Mouse (Mus musculus): ENCODE results near the gene Satb2. TPM values are rescaled to one million over a fixed set of nuclear protein-coding genes. Genes with fewer than 3 reads are reported as not detected.

Gene Satb2
- polyA plus RNA-seq, 1 experiment from 2014 or later, result 13.1 TPM

- DNase-seq (ENCODE audit: low spot score), result no peak
- no peaks in the 10 kb centered on the region for H3K9me3 ChIP-seq (replicated peaks; ENCODE audit: control insufficient read depth, low read length)
- ATAC-seq (replicated peaks; ENCODE audit: insufficient number of reproducible peaks, low FRiP score, low TSS enrichment, low read depth), result no peak
- H3K4me1 ChIP-seq (ENCODE audit: control insufficient read depth, insufficient read depth, low read length), result no peaks in the 10 kb centered on the region
- H3K27me3 ChIP-seq (ENCODE audit: control insufficient read depth, insufficient read depth, low read length), result no peaks in the 10 kb centered on the region
- H3K9ac ChIP-seq (replicated peaks; ENCODE audit: low read length), result no peak overlapping the region
- no peak overlapping the region for H3K4me3 ChIP-seq (ENCODE audit: low read depth, low read length)
- no peaks in the 10 kb centered on the region; the same call in 1 of the 2 replicates for H3K36me3 ChIP-seq (replicated peaks; ENCODE audit: control insufficient read depth, insufficient read depth, low read depth, low read length)
- H3K27ac ChIP-seq (replicated peaks; ENCODE audit: low read depth, low read length), result no peak overlapping the region
- H3K4me2 ChIP-seq (ENCODE audit: low read depth, low read length), result no peak overlapping the region
Measured at GRCm38 (mm10) chr1:56887524-56887923, 90.9 kb downstream of the Satb2 start.

- no peaks in the 10 kb centered on the region for H3K9me3 ChIP-seq (replicated peaks; ENCODE audit: control insufficient read depth, low read length)
- H3K4me3 ChIP-seq (ENCODE audit: low read depth, low read length), result no peak overlapping the region
- H3K27ac ChIP-seq (replicated peaks; ENCODE audit: low read depth, low read length), result no peak overlapping the region
- H3K9ac ChIP-seq (replicated peaks; ENCODE audit: low read length), result no peak overlapping the region
- ATAC-seq (replicated peaks; ENCODE audit: insufficient number of reproducible peaks, low FRiP score, low TSS enrichment, low read depth) (no peak), DNase-seq (ENCODE audit: low spot score) (no peak)
- no peaks in the 10 kb centered on the region for H3K4me1 ChIP-seq (ENCODE audit: control insufficient read depth, insufficient read depth, low read length)
- no peaks in the 10 kb centered on the region for H3K36me3 ChIP-seq (replicated peaks; ENCODE audit: control insufficient read depth, insufficient read depth, low read depth, low read length)
- WGBS, result 93% methylated on average over 8 of the region's 8 CpGs
- H3K27me3 ChIP-seq (ENCODE audit: control insufficient read depth, insufficient read depth, low read length), result no peaks in the 10 kb centered on the region
- H3K4me2 ChIP-seq (ENCODE audit: low read depth, low read length), result no peak overlapping the region
Measured at GRCm38 (mm10) chr1:56871485-56871884, 107.0 kb downstream of the Satb2 start.

GRCm38 (mm10) chr1:56865246-56865645 lies 113.2 kb downstream of the Satb2 start:
- Histone ChIP-seq H3K27me3 (ENCODE audit: control insufficient read depth, insufficient read depth, low read length) (no peaks in the 10 kb centered on the region), H3K4me3 (ENCODE audit: low read depth, low read length) (no peak overlapping the region), H3K36me3 (replicated peaks; ENCODE audit: control insufficient read depth, insufficient read depth, low read depth, low read length) (no peaks in the 10 kb centered on the region), H3K4me1 (ENCODE audit: control insufficient read depth, insufficient read depth, low read length) (no peaks in the 10 kb centered on the region), H3K27ac (replicated peaks; ENCODE audit: low read depth, low read length) (no peak overlapping the region), H3K4me2 (ENCODE audit: low read depth, low read length) (no peak overlapping the region), H3K9me3 (replicated peaks; ENCODE audit: control insufficient read depth, low read length) (no peaks in the 10 kb centered on the region), H3K9ac (replicated peaks; ENCODE audit: low read length) (no peak overlapping the region)
- peak; percentile 53 for DNase-seq (ENCODE audit: low spot score)
- ATAC-seq (replicated peaks; ENCODE audit: insufficient number of reproducible peaks, low FRiP score, low TSS enrichment, low read depth), result no peak
- whole genome bisulfite sequencing, result 41% methylated on average over 1 of the region's 1 CpGs

GRCm38 (mm10) chr1:56862799-56863198 lies 115.7 kb downstream of the Satb2 start:
- DNase-seq (ENCODE audit: low spot score) (peak; percentile 35), ATAC-seq (replicated peaks; ENCODE audit: insufficient number of reproducible peaks, low FRiP score, low TSS enrichment, low read depth) (no peak)
- no peaks in the 10 kb centered on the region for H3K4me1 ChIP-seq (ENCODE audit: control insufficient read depth, insufficient read depth, low read length)
- H3K4me3 ChIP-seq (ENCODE audit: low read depth, low read length), result no peak overlapping the region
- H3K27ac ChIP-seq (replicated peaks; ENCODE audit: low read depth, low read length), result no peak overlapping the region
- no peak overlapping the region for H3K4me2 ChIP-seq (ENCODE audit: low read depth, low read length)
- H3K36me3 ChIP-seq (replicated peaks; ENCODE audit: control insufficient read depth, insufficient read depth, low read depth, low read length), result no peaks in the 10 kb centered on the region
- no peaks in the 10 kb centered on the region for H3K9me3 ChIP-seq (replicated peaks; ENCODE audit: control insufficient read depth, low read length)
- H3K27me3 ChIP-seq (ENCODE audit: control insufficient read depth, insufficient read depth, low read length), result no peaks in the 10 kb centered on the region
- no peak overlapping the region for H3K9ac ChIP-seq (replicated peaks; ENCODE audit: low read length)
- WGBS, result 51% methylated on average over 4 of the region's 4 CpGs

- Histone ChIP-seq H3K4me2 (ENCODE audit: low read depth, low read length) (no peak overlapping the region), H3K4me3 (ENCODE audit: low read depth, low read length) (no peak overlapping the region), H3K9ac (replicated peaks; ENCODE audit: low read length) (no peak overlapping the region), H3K27ac (replicated peaks; ENCODE audit: low read depth, low read length) (no peak overlapping the region), H3K36me3 (replicated peaks; ENCODE audit: control insufficient read depth, insufficient read depth, low read depth, low read length) (no peaks in the 10 kb centered on the region), H3K9me3 (replicated peaks; ENCODE audit: control insufficient read depth, low read length) (no peaks in the 10 kb centered on the region), H3K4me1 (ENCODE audit: control insufficient read depth, insufficient read depth, low read length) (no peaks in the 10 kb centered on the region), H3K27me3 (ENCODE audit: control insufficient read depth, insufficient read depth, low read length) (no peaks in the 10 kb centered on the region)
- no peak for DNase-seq (ENCODE audit: low spot score)
- no peak for ATAC-seq (replicated peaks; ENCODE audit: insufficient number of reproducible peaks, low FRiP score, low TSS enrichment, low read depth)
- WGBS, result 68% methylated on average over 8 of the region's 8 CpGs
Measured at GRCm38 (mm10) chr1:56857202-56857601, 121.2 kb downstream of the Satb2 start.

- Histone ChIP-seq H3K4me2 (ENCODE audit: low read depth, low read length) (no peak overlapping the region), H3K4me1 (ENCODE audit: control insufficient read depth, insufficient read depth, low read length) (no peaks in the 10 kb centered on the region), H3K27ac (replicated peaks; ENCODE audit: low read depth, low read length) (no peak overlapping the region), H3K9ac (replicated peaks; ENCODE audit: low read length) (no peak overlapping the region), H3K4me3 (ENCODE audit: low read depth, low read length) (no peak overlapping the region), H3K27me3 (ENCODE audit: control insufficient read depth, insufficient read depth, low read length) (no peaks in the 10 kb centered on the region), H3K9me3 (replicated peaks; ENCODE audit: control insufficient read depth, low read length) (no peaks in the 10 kb centered on the region), H3K36me3 (replicated peaks; ENCODE audit: control insufficient read depth, insufficient read depth, low read depth, low read length) (no peaks in the 10 kb centered on the region)
- no peak for ATAC-seq (replicated peaks; ENCODE audit: insufficient number of reproducible peaks, low FRiP score, low TSS enrichment, low read depth)
- no peak for DNase-seq (ENCODE audit: low spot score)
- WGBS, result 92% methylated on average over 8 of the region's 8 CpGs
Measured at GRCm38 (mm10) chr1:56850446-56850845, 128.0 kb downstream of the Satb2 start.

GRCm38 (mm10) chr1:56846358-56846757 lies 132.1 kb downstream of the Satb2 start:
- ATAC-seq (replicated peaks; ENCODE audit: insufficient number of reproducible peaks, low FRiP score, low TSS enrichment, low read depth) (no peak), DNase-seq (ENCODE audit: low spot score) (no peak)
- H3K27ac ChIP-seq (replicated peaks; ENCODE audit: low read depth, low read length), result no peak overlapping the region
- no peaks in the 10 kb centered on the region for H3K27me3 ChIP-seq (ENCODE audit: control insufficient read depth, insufficient read depth, low read length)
- H3K9ac ChIP-seq (replicated peaks; ENCODE audit: low read length), result no peak overlapping the region
- no peak overlapping the region for H3K4me3 ChIP-seq (ENCODE audit: low read depth, low read length)
- WGBS, result 92% methylated on average over 9 of the region's 9 CpGs
- H3K9me3 ChIP-seq (replicated peaks; ENCODE audit: control insufficient read depth, low read length), result no peaks in the 10 kb centered on the region
- no peaks in the 10 kb centered on the region for H3K4me1 ChIP-seq (ENCODE audit: control insufficient read depth, insufficient read depth, low read length)
- H3K36me3 ChIP-seq (replicated peaks; ENCODE audit: control insufficient read depth, insufficient read depth, low read depth, low read length), result no peaks in the 10 kb centered on the region
- H3K4me2 ChIP-seq (ENCODE audit: low read depth, low read length), result no peak overlapping the region

- H3K27me3 ChIP-seq (ENCODE audit: control insufficient read depth, insufficient read depth, low read length), result no peaks in the 10 kb centered on the region
- WGBS, result 73% methylated on average over 8 of the region's 8 CpGs
- H3K4me1 ChIP-seq (ENCODE audit: control insufficient read depth, insufficient read depth, low read length), result no peaks in the 10 kb centered on the region
- H3K4me3 ChIP-seq (ENCODE audit: low read depth, low read length), result no peak overlapping the region
- H3K4me2 ChIP-seq (ENCODE audit: low read depth, low read length), result no peak overlapping the region
- ATAC-seq (replicated peaks; ENCODE audit: insufficient number of reproducible peaks, low FRiP score, low TSS enrichment, low read depth) (no peak), DNase-seq (ENCODE audit: low spot score) (no peak)
- H3K9me3 ChIP-seq (replicated peaks; ENCODE audit: control insufficient read depth, low read length), result no peaks in the 10 kb centered on the region
- H3K36me3 ChIP-seq (replicated peaks; ENCODE audit: control insufficient read depth, insufficient read depth, low read depth, low read length), result no peaks in the 10 kb centered on the region
- no peak overlapping the region for H3K9ac ChIP-seq (replicated peaks; ENCODE audit: low read length)
- H3K27ac ChIP-seq (replicated peaks; ENCODE audit: low read depth, low read length), result no peak overlapping the region
Measured at GRCm38 (mm10) chr1:56845523-56846118, 132.8 kb downstream of the Satb2 start.

All from embryonic facial prominence, embryonic 11.5 days (tissue).